Mouse (Mus musculus): ENCODE data around the gene Ctnnd2. TPM values are rescaled to one million over a fixed set of nuclear protein-coding genes. Genes with fewer than 3 reads are reported as not detected.
A peak's percentile ranks its signal among the peaks of the same experiment; 100 is the strongest.

Ctnnd2 gene
- total RNA-seq, 1 experiment from 2014 or later, result 2.8 TPM

DNA sequence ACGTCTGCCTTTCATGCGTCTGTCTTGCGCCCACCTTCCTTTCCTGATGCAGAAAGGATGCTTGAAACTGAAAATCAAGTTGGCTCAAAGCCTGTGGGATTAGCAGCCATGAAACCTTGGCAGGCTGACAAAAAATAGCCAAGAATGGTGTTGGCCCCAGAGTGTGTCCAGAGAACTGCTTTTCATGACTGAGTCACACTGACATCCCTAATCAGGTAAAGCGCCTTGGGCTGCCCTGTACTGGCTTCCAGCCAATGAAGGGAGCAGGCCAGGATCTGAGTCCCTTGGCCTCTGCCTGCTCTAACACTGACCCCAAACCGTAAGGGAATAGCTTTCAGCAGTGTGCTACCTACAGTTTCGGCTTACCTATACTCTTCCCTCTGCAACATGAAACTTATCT lies 713.0 kb downstream of the Ctnnd2 start:
- DNase-seq, result peak; percentile 25

DNA sequence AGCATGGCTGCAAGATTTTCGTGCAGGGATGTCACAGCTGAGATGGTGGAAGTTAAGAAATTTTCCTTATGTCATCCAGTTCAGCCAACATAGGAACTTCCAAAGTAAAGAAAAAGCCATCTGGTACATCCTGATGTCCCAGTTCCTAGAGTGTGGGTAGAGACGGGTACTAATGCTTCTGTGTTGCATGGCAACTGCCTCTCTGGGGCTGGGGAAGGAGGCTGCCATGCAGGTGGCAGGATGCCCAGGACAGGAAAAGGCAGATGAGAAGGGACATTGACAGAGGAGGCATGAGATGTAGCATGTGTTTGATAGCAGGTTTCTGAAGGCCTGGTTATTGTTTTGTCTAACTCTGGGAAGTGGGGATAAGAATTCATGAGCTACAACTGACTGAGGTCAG lies 715.2 kb downstream of the Ctnnd2 start:
- DNase-seq, result no peak

GRCm38 (mm10) chr15:30891986-30892385 lies 719.6 kb downstream of the Ctnnd2 start:
- no peak for DNase-seq

DNA sequence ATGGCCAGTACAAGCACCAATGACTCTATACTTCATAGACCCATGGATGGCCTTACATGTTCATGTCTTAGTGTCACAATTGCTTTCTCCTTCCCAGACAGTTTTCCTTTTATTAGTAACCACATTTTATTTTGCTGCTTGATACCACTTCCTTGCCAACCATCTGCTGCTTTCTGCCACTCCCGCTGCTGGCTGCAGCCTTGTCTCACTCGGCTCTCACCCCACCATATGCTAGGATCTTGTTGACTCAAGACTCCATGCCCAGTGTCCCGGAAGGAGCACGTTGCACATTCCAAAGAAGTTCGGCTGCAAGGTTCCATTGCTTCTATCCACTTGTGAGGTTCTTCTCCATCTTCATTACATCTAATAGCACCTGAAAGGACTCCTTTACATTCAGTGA lies 722.7 kb downstream of the Ctnnd2 start:
- DNase-seq, result no peak

DNA sequence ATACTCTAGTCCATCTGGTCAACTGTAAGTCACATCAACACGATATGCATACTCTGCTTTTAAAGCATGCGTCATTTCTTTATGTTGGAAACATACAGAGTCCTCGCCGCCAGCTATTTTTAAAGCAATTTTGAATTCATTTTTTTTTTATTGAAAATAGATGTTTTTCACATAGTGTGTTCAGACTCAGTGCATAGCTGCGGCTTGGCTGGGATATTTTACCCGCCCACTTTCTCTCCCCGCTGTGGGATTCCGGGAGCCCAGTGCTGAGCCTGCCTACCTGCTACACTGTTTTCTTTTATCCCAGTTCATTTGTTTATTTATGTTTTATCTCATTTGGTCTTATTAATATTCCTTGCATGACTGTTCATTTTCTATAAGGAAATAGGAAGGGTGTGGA lies 724.9 kb downstream of the Ctnnd2 start:
- no peak for DNase-seq

GRCm38 (mm10) chr15:30908027-30908426 lies 735.6 kb downstream of the Ctnnd2 start:
- DNase-seq, result no peak

DNA sequence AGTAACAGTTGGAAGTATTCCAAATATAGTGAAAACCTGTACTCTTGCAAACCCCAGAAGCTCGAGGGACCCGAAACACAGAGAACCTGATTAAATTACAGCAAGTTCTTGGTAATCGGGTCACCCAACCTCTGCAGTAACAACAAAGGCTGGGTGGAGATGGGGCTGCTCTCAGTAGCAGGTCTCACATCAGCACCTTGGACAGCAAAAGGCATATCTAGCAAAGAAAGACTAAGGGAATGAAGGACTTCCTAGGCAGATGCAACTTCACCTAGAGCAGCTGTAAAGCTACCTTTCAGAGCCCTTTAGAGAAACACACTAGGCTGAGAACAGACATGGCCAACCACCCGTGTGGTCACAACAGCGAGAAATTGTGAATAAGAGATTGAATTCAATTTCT lies 741.0 kb downstream of the Ctnnd2 start:
- peak; percentile 21 for DNase-seq

- peak; percentile 14 for DNase-seq
Observed at GRCm38 (mm10) chr15:30925838-30926237, 753.4 kb downstream of the Ctnnd2 start.

DNA sequence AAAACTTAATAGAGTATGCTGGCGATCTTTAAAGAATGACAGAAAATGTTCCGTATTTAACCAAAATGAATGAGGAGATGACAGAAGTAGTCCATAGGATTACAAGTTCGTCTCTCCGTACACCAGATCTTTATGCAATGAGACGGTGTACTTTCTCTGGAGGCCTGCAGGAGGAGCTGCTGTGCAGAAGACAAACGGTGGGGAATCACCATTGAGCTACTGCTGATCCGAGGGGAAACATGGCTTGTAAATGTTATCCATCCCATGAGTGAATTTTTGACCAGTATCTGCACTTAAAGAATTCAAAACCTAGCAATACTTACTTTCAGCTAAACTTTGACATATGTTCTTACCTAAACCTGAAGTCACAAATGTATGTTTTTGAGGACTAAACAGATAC lies 755.2 kb downstream of the Ctnnd2 start:
- peak; percentile 39 for DNase-seq

DNA sequence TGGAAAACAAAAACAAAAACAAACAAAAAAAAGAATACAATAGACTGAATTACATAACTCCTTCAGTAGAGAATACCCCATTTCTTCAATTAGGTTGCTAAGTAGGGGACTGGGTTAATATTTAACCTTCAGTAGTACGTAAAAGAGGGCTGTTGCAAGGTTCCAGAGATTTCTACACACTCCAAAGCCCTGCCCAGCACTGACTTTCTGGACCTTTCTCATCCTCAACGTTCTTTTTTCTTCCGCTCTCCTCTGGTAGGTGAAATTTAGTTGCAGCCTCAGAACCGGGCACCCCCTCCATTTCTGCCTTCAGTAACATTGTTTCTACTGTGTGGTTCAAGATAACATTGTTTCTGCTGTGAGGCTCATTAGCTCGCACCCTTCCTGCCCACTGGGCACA lies 759.5 kb downstream of the Ctnnd2 start:
- DNase-seq, result no peak

DNA sequence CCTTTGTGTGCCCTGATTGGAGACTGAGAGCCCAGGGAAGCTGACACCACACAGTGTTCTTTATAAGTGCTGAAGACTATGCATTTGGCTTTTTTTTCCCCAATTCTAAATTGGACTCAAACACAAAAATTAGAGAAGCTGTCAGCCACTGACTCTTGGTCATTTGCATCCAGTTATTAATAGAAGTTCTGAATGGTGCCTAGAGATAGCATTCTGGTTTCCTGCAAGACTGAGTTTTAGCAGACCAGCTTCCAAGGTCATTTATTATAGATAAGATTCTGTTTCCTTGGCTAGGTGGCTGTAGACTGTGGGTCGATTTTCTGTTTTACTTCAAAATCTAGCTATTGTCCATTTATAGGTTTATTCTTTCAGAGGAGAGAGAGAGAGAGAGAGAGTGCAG lies 773.5 kb downstream of the Ctnnd2 start:
- no peak for DNase-seq

DNA sequence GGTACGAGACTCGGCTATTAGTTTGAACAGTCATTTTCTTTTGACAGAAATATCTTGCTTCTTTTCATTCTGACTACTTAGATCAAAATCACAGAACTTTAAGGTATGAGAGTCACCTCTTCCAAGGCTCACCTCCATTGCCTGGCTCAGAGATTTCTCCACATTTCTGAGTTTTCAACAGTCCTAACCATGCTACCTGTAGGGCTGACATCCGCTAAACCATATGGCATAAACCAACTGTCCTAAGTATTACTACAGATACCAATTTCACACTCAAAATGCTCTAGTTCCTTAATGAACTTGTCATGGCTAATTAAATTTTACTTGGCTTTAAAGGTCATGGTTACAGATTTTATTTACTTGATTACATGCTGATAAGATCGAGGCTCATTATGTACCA lies 786.1 kb downstream of the Ctnnd2 start:
- DNase-seq, result no peak

- DNase-seq, result no peak
Observed at GRCm38 (mm10) chr15:30962421-30963160, 790.2 kb downstream of the Ctnnd2 start.

- no peak for DNase-seq
Observed at GRCm38 (mm10) chr15:30964046-30964445, 791.7 kb downstream of the Ctnnd2 start.

- DNase-seq, result no peak
Observed at GRCm38 (mm10) chr15:30964865-30965679, 792.7 kb downstream of the Ctnnd2 start.

DNA sequence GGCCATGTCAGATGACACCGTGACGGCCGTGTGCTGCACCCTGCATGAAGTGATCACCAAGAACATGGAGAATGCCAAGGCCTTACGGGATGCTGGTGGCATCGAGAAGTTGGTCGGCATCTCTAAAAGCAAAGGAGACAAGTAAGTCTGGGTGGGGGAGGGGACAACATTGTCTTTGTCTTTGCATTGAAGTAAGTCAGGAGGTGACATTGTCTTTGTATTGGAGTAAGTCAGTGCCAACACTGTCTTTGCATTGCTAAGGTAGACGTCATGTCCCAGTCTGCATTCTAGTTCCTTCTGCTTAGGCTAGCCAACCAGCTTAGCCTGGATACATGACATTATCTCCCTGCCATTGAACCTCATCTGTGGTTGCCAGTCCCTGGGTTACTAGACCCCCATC lies 794.4 kb downstream of the Ctnnd2 start:
- DNase-seq, result no peak

GRCm38 (mm10) chr15:30974436-30974835 lies 802.0 kb downstream of the Ctnnd2 start:
- DNase-seq, result no peak

DNA sequence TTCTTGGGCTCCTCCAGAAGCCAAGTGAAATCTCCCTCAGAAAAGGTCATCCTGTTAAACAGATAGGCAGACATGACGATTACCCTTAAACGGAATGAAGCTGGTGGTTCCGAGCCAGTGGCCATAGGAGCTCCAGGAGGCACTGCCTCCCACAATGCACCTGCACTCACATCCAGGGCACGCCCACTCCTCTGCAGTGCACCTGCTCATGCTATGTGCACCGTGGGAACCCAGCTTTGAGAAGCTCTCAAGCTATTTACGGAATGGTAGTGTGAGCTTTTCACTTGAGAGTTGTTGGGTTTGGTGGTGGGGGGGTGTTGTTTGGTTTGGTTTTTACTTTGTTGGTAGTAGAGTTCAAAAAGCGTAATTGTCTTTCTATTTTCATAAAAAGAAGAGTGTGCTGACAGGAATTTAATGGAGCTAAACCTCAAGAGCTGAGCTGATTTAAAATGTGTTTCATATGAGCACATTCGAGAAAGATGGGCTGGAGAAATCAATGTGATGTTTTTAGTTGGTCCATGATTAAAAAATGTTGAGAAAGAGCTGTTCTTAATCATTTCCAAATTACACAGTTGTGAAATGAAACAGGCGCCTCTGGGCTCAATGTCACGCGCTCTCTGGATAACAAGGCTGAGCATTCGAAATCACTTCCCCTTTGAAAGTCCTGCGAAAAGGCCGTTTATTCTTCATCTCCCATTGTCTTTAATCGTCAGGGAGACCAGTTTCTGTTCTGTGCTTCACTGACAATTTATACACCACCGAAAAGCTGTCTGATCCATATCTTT lies 802.8 kb downstream of the Ctnnd2 start:
- DNase-seq, result no peak

DNA sequence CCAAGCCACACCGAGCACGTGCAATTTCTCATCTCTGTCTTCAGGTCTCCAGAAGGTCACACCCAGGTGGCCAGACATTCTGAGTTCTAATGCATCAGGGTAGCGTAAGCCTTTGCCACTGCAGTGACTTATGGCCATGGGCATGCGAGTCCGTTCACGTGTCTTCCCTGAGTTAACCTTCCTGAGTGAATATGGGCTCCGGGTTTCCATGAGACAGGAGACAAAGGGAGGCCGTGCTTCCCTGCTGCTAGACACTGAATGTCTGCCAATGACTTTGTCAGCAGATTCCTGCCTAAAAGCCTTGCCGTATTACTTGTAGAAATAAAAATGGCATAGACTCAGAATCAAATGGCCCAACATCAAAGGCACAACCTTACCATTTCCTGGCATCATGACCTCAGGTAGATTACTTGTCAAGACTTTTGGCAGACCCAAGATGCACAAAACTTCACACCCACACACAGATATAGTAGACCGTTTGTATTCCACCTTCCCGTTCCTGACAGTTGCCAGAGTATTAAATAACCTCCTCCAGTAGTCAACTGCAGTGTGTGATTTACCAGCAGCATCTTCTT lies 804.9 kb downstream of the Ctnnd2 start:
- no peak for DNase-seq

- no peak for DNase-seq
Observed at GRCm38 (mm10) chr15:30986890-30987289, 814.5 kb downstream of the Ctnnd2 start.

GRCm38 (mm10) chr15:30990421-30991252 lies 818.2 kb downstream of the Ctnnd2 start:
- DNase-seq, result no peak

DNA sequence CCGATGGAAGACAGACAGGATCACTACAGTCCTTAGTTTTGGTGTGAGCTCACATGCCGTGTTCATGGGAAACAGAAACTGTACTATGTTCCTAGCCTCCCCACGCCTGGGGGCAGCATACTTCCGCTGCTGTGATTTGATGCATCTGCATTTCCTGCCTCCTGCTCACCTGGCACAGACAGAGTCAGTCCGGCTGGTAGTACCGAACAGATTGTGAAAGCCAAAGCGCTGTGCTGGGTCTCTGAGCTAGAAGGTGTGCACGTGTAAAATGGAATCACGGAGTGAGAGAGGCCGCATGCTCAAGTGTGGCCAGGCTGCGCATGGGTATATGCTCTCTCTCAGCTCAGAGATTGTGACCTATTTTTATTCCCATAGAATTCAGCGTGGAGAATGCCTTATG lies 820.0 kb downstream of the Ctnnd2 start:
- DNase-seq, result no peak
